Mouse (Mus musculus): ENCODE results near the gene Cfap61. TPM values are rescaled to one million over a fixed set of nuclear protein-coding genes. Genes with fewer than 3 reads are reported as not detected.

Gene Cfap61
- total RNA-seq, 2 experiments from 2014 or later: not detected

- no peak for DNase-seq (ENCODE audit: low spot score in 2 of 2)
These were observed 75.2 kb downstream of the Cfap61 start for GRCm38 (mm10) chr2:146009596-146010349.

DNA sequence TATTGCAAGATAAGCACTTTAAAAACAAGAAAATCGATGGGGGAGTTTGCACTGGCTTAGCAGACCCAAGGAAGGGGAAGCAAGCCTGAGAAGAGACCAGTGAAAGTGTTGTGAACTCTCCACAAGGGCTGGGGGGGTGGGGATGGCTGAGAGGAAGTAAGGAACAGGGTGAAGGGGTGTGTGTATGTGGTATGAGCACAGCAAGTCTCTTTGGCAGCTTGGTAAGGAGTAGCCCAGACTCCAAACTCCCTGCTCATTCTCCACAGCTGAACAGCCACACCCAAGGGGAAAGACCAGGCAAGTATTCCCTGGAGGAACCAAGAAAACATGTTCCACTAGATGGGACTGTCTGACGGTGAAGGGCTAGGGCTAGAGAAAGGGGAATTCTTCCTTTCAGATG, 76.2 kb downstream of the Cfap61 start:
- no peak for DNase-seq (ENCODE audit: low spot score in 2 of 2)

DNA sequence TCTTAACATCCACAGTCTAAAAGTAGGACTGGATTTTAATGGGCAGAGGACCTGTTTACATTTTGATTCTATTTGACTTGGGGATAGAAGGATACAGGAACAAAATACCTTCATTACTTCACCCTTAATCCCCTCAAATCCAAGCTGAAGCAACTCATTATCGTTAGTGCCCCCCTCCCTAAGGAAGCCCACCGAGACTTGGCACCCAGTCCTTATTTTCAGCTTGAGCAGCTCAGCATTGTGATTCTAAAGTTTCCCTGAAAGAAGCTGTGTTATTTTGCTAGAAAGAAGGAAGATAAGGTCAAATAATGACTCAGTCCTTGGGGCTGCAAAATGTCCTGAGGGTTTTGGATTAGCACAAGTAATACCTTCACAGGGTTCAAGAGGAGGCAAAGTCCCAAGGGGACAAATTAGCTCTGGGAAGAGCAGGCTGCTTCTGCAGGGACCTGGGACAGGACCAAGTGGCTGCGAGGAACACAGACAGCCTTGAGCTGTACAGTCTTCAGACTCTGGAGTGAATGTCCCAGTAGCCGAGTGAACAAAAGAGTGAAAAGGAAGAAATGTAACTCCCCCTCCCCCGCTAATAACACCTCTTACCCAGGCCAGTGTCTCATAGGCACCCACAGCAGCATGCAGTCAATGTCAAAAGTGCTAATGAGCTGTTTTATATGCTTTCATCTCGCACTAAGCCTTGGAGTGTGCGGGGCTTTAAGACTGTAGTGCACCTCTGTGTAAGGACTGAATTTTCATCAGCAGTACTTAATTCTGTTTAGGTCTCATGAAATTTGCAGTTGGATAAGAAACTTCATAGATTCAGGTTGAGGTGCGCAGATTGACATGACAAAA, 81.0 kb downstream of the Cfap61 start:
- no peak for DNase-seq (ENCODE audit: low spot score in 2 of 2)

DNA sequence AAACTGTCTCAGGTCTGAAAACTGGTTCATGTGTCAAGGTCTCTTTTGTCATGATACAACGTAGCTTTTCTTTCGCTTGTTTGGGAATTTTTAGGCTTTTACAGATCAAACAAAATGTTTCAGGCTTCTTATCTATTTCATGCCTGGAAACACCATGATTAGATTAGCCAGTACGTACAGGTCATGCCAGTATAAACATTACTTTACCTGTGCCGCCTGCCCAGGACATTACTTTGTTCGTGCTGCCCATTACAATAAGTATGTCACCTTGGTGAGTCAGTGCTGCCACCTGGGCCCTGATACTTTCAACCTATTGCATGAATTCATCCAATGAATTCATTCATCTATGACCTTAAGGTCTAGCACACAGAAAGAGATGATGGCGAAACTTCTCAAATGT, 88.3 kb downstream of the Cfap61 start:
- no peak for DNase-seq (ENCODE audit: low spot score in 2 of 2)

GRCm38 (mm10) chr2:146043640-146044039, 109.1 kb downstream of the Cfap61 start:
- no peak for DNase-seq (ENCODE audit: low spot score in 2 of 2)

GRCm38 (mm10) chr2:146044926-146045890, 110.6 kb downstream of the Cfap61 start:
- peak in 1 of 2 experiments; percentile 14 for DNase-seq (ENCODE audit: low spot score in 2 of 2)

DNA sequence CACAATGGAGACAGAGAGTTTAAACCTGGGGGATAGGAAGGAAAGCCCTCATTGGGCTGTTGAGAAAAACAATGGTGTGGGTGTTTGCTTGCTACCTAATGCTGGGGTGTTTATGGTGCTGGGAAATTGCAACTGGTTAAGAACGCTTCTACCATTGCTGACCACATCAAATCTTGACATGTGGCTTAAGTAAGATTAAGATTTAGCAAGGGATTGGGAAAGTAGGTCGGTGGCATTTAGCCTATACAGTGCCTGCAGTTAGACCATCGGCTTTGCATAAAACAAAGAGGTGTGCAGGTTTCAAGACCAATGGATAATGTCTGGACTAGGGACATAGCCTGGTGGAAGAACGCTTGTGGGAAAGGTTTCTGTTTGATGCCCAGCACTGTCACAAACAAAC, 113.1 kb downstream of the Cfap61 start:
- DNase-seq (ENCODE audit: low spot score in 2 of 2): no peak

- no peak for DNase-seq (ENCODE audit: low spot score in 2 of 2)
These were observed 113.7 kb downstream of the Cfap61 start for GRCm38 (mm10) chr2:146048221-146048829.

GRCm38 (mm10) chr2:146049339-146049738, 114.8 kb downstream of the Cfap61 start:
- DNase-seq (ENCODE audit: low spot score in 2 of 2): no peak

DNA sequence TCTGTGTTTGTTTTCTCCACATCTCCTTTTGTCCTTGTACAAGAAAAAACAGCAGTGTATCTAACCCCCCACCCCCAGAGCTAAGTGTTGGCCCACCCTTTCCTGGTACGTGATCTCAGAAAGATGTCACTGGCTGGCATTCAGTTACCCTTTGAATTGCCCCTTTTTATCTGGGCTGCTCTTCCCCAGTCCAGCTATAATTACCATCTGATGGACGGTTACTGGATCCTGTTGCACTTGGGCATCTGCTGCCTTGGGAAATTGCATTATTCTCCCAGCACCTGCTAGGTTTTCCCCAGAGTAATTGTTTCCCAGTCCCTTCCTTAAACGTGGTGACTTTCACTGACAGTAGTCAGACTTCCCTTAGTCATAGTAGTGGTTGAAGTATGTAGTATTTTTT, 115.5 kb downstream of the Cfap61 start:
- no peak for DNase-seq (ENCODE audit: low spot score in 2 of 2)

- DNase-seq (ENCODE audit: low spot score in 2 of 2): no peak
These were observed 116.8 kb downstream of the Cfap61 start for GRCm38 (mm10) chr2:146051334-146051733.

GRCm38 (mm10) chr2:146057123-146057522, 122.5 kb downstream of the Cfap61 start:
- DNase-seq (ENCODE audit: low spot score in 2 of 2): no peak

DNA sequence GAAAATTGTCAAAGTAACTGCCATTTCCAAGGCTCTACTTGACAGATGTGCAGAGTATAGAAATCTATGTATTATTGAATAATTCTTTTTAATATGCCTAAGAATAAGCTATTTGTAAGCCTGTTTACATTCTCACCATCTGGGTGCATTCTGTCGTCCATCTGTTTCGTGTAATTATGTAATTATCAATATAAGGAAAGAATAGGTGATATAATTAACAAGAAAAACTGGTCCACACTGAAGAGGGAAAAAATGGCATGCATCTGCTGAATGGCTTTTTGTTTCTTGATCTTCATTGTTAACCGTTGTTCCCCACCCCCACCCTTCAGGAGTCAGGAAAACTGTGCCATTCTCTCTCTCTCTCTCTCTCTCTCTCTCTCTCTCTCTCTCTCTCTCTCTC, 124.2 kb downstream of the Cfap61 start:
- DNase-seq (ENCODE audit: low spot score in 2 of 2): no peak

DNA sequence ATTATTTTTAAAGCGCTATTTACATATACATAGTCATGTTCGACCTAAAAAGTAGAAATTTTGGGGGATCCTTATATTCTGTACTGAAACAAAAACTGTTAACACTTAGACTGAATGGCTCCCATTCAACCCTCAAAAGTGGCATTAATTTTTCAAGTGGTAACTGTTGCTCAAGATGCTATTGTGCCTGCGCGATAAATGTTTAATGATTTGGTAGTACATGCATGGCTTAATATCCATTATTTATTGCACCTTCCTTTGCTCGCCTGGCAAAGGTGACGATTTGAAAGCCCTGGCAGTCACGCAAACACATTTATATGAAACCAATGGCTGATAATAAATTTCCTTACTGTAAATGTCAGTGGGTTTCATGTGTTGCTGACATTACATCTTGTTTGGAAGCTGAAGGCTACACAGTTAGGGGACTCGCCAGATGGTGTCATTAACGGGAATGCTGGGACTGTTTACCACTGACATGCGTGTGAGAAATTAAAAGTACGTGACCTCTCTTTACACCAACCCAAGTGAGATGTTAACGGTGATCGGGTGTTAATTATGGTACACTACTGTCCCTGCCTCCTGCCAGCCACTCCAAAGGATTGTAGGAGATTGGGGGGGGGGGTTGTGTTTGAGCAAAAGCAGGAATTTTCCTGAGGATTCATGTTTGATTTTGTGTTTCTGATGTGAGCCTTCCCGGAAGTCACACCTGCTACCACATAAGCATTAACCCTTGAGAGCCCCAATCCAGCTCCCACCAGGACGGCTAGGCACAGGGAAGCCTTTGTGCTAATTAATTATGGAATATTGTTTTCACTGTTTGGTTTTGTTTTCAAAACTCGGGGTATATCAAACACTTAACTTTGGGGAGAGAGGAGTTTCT, 127.1 kb downstream of the Cfap61 start:
- DNase-seq (ENCODE audit: low spot score in 2 of 2): no peak

DNA sequence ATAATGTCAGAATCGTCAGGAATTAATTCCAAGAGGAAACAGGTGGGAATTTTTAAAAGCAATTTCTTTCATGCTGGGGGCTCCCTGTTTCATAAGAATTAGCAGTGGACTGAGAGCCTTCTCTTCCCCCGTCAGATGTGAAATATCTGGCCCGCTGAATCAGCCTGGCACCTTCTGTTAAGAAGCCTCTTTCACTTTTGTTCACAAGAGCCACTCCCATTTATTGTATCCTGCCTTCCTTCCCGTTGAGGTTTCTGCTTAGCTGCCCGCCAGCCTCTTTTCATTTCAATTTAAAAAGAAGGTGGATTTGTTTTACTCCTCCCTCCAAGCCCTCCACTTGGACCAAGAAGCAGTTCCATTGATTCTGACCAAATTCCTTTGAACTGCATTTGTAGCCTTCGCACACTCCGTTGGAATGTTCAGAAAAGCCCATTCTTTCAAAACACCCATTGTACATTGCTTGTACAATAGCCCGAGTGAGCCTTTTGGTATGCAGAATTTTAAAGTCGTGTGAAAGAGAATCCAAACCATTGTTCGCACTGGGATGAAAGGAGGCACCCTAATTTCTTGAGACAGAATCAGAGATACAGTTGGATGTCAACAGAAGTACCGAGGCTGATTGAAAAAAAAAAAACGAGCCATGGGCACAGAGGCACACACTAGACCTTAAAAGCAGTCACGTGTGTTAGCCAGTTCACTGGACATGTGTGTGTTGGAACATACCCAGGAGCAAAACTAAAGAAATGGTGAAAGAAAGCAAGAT, 127.9 kb downstream of the Cfap61 start:
- no peak for DNase-seq (ENCODE audit: low spot score in 2 of 2)

DNA sequence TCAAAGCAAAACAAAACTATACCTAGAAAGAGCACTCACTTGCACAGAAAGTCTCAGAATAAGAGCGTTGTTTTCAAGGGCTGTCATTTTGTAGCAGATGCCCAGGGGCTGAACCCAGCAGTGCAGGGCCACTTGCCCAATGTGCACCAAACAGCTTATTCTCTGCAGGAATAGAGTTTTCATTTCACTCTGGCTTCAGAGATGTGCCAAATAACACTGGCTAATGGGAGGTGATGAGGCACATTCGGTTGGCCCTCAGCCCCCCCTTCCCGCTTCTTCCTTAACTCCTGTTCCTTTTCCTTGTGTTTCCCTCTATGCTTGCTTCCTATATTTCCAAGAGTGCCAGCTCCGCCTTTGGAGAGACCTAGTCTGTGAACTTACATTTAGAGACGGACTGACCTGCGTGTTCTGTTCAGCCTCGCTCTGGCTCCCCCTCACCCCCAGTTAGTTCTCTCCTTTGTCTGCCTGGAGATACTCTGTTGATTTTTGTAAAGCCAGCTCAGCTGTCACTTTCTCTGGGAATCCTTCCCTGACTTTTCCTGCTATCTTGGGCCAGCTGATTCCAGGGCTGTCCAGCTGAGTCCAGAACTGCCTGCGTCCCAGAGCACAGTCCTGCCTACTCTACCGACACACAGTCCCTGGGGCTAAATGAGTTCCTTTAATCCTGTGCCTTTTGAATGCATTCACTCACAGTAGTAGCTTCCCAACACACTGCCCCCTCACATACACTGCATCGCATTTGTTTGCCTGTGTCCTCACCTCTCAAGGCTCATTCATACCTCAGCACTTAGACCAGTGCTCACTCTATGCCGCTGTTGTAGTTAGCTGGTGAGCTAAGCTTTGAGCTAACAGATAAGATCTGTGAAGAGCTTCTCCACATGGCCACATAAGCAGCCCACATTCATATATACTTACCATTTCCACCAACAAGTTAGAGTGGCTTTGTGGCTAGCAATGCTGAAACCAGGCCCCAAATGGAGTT, 128.8 kb downstream of the Cfap61 start:
- peak in 1 of 2 experiments; percentile 11 for DNase-seq (ENCODE audit: low spot score in 2 of 2)

DNA sequence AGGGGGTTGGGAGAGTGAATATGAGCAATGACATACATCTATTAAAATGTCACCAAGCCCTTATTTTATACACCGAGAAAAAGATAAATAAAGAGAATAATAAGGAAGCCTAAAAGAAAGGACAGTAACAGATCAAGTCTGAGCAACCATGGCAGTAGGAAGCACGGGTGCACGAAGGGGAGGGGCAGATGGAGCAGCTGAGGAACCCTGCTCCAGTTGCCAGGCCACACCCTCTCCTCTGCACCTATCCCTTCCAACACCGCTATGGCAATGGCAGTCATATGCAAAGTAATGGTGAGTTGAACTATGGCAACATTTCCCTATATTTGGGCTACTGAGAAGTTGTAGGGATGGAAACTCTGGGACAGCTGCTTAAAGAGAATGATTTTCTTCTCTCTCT, 132.8 kb downstream of the Cfap61 start:
- DNase-seq (ENCODE audit: low spot score in 2 of 2): no peak

DNA sequence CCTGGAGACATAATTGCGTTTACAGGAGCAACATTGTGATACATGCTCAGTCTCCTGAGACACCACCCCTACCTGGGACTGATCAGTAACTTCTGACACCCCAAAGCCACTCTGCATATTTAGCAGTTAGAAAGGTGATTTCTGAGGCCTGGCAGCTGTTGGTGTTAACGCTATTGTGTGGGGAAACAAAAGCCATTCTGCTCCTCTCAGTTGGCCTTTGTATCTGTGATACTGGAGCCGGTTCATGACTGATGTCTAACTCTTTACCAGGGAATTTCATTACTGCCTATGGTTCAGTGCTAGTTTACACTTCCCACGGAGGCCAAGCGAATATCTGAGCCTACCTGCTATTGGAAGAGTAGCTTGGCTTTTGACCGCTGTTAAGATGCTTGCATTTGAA, 138.7 kb downstream of the Cfap61 start:
- DNase-seq (ENCODE audit: low spot score in 2 of 2): no peak
